Mouse (Mus musculus) layer of hippocampus, postnatal 36 days (tissue): ENCODE measurements around the gene Ttc9c. TPM values are rescaled to one million over a fixed set of nuclear protein-coding genes. Genes with fewer than 3 reads are reported as not detected.

Experiments
- DNase-seq, 2 experiments: peaks; one replicate each; pipeline ENCODE4 v3.0.0; 2022
- total RNA-seq, 2 experiments: library from RNA; stranded (reverse); gene quantifications; 2 replicates each; pipeline ENCODE4 v1.2.3; 2021

Ttc9c gene
- total RNA-seq, 2 experiments from 2014 or later, result 36.5 to 37.3 TPM

GRCm38 (mm10) chr19:8829660-8830059 is 10.5 kb upstream of the Ttc9c start, which contains the start of gene AC129217.1:
TSS of gene AC129217.1 (plus strand) at chr19:8829773.
- DNase-seq, result no peak

- no peak for DNase-seq
Observed at GRCm38 (mm10) chr19:8822696-8823095, 3.6 kb upstream of the Ttc9c start.

DNA sequence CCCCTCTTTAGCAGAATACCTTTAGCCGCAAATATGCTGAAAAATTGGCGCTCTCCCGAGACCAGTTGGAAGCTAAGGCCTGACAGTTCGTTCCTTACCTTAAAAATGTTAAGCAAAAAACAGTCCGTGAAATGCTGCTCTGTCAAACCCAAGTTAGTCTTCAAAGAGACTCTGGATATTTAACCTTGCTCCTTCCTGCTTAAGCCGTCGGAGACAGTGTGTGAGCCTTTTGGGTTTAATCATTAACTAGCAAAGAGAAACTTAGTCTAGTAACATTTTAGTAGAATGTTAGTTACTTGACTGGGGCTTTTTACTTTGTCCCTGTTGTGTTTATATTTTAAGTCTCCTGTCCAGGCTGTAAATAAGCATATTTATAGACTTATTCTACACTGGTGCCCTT is 2.0 kb upstream of the Ttc9c start:
- DNase-seq, result no peak

DNA sequence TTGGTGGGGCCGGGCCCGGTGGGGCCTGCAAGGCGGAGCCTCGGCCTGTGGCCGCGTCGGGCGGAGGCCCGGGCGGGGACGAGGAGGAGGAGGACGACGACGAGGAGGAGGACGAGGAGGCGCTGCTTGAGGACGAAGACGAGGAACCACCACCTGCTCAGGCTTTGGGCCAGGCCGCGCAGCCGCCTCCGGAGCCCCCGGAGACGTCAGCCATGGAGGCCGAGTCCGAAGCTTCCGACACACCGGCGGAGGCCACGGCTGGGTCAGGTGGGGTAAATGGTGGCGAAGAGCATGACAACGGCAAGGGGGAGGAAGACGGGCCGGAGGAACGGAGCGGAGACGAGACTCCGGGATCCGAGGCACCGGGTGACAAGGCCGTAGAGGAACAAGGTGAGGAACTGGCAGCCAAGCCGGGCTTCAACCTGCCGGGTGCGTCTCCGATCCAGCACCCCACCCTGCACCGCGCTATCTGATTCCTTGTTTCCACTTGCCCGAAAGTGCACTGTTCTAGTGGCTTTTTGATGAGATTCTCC is 1.4 kb upstream of the Ttc9c start:
- no peak for DNase-seq

- DNase-seq, result peak; percentile 99
Observed at GRCm38 (mm10) chr19:8819596-8820423, 677 bp upstream of the Ttc9c start, which contains the start of gene Hnrnpul2. TSS of gene Hnrnpul2 (plus strand) at chr19:8820010.

DNA sequence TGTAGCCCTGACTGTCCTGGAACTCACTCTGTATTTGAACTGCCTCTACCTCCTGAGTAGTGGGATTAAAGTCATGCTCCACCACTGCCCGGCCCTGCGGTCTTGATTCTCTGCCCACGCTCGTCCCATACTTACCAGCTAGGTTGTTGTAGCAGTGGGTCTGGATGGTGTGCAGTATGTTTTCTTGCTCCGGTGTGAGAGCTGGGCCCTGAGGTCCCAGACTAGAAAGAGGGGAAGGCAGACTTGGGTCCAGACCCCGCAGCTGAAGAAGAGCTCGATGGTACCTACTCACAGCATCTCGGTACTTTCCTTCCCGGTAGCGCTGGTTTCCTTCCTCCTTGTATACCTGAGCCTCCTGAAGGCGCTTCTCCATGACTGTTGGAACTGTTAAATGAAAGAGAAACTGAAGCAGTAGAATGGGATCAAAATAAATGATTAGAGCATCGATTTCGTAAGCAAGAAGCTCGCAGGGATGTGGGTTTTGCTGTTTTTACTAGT is 783 bp downstream of the Ttc9c start:
- DNase-seq, result no peak

DNA sequence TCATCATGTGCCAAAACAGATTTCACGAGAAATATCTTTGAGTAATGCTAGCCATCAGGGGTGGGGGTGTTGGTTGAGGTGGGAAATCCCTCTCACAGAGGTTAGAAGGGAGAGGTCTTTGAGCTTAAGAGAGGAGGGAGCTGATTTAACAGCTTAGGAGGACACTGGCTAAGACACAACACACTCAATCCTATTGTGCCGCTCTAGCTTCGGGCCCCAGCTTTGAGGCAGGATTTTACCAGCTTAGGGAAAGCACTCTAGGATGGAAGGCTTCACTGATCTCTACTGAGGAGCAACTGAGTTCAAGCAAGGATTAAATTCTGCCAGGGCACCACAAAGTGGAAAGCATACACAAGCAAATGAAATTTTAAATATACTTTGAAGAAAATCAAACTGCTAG is 2.1 kb downstream of the Ttc9c start:
- DNase-seq, result no peak

GRCm38 (mm10) chr19:8815812-8816211 is 3.3 kb downstream of the Ttc9c start:
- no peak for DNase-seq

DNA sequence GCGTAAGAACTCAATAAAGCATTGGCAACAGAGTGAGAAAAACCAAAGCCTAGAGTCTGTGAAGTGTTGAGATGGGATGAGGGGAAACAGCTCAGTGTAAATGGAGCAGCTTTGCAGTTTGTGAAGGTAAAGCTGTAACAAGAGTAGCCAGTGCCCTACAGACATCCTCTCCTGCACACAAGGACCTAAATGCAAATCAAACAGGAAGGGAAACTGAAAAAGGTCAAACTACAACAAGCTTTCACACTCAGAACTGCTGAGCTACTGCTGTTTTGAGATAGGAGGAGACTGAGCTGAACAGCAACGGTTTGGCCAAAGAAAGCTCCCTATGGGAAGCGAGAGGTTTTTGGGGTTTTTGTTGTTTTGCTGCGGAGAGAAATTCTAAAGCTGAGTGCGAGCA is 12.3 kb downstream of the Ttc9c start:
- DNase-seq, result no peak

DNA sequence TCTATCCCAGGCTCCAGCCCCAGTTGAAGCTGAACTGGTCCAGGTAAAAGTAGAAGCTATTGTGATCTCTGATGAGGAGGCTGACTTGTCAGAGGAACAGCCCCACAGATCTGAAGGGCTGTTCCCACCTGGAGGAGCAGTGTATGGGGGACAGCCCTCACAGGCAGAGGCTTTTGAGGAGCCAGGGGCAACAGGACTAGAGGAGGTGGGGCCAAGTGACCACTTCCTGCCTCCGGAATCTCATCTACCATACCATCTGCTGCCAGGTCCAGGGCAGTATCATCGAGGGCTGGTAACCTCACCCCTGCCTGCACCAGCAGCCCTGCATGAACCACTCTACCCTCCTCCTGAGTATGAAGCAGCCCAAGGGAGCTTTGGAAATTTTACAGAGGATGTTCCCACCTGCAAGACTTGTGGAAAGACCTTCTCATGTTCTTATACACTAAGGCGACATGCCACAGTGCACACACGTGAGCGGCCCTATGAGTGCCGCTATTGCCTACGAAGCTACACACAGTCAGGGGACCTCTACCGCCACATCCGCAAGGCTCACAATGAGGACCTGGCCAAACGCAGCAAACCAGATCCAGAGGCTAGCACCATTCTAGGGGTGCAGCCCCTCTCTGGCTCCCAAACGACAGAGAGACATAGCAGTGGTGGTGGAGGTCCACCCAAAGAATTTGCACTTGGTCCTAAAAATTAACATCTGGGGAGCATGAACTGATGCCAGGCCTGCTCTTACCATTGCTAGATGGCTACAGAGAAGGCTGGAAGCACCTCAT is 15.1 kb downstream of the Ttc9c start:
- DNase-seq, result no peak

- DNase-seq, result no peak
Observed at GRCm38 (mm10) chr19:8803204-8803780, 15.8 kb downstream of the Ttc9c start.

- peak; percentile 93 to 95 for DNase-seq
Observed at GRCm38 (mm10) chr19:8802130-8802821, 16.9 kb downstream of the Ttc9c start, which contains the start of gene Zbtb3. TSS of gene Zbtb3 (plus strand) at chr19:8802555.

DNA sequence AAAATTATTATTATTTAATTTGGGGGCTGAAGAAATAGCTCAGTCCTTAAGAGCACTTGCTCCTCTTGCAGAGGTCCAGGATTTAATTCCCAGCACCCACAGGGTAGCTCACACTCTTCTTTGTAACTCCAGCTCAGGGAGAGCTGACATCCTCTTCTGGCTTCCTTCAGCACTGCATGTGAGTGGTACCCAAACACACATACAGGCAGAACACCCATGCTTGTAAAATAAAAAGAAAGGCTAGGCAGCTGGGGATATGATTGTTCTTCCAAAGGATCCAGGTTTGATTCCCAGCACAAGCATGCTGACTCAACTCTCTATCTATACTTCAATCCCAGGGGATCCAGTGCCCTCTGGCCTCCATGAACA is 20.2 kb downstream of the Ttc9c start:
- no peak for DNase-seq

- peak; percentile 86 to 90 for DNase-seq
Observed at GRCm38 (mm10) chr19:8798264-8798946, 20.7 kb downstream of the Ttc9c start, which contains the start of gene Polr2g. TSS of gene Polr2g (minus strand) at chr19:8798577.

DNA sequence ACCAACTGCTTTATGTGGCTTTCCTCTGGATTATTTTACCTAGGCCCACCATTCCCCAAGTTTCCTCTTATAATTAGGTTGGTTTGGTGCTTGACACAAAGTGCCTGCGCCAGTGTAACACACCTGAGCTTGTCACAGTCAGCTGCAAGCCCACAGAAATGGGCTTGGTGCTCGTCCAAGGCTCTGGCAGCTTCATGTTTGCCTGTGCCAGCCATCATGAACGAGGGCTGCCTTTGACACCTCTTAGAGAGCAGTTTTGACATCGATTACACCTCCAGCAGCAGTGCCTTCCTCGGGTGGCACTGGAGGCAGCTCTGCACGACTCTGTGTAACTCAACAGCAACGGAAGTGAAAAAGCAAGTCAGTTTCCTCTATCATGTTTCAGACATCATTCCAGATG is 29.0 kb downstream of the Ttc9c start:
- DNase-seq, result no peak

DNA sequence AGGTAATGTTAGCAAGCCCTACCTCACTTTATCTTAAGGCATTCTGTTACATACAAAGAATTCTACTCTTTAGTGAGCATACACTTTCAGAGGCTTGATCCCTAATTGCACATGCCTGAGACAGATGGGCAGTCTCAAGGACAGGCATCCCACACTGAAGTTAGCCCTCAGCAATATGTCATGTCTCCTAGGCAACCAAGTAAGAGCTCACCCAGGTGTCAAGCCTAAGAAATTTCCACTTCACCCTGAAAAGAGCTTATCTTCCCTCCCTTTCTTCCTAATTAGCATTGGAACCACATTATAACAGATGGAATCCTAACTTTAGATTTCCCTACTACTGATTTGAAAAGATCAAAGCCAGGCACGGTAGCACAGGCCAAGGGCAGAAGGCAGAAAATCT is 30.0 kb downstream of the Ttc9c start:
- no peak for DNase-seq

DNA sequence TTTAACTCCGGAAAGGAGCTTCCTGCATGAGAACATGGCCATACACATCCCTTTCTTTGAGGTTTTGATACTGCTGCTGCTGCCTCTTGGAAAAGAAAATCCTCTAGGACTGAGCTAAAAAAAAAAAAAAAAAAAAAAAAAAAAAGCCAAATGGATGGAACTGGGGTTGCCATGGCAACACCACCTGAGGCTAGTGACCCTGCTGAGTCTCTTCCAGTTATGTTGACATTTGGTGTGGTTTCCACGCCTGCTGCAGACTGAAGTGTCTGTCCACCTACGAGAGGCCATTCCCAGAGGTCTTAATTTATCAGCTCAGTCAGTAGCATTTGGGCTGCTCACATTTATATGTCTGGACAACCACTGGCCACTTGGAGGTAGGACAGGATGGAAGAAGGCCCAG is 30.6 kb downstream of the Ttc9c start:
- no peak for DNase-seq

DNA sequence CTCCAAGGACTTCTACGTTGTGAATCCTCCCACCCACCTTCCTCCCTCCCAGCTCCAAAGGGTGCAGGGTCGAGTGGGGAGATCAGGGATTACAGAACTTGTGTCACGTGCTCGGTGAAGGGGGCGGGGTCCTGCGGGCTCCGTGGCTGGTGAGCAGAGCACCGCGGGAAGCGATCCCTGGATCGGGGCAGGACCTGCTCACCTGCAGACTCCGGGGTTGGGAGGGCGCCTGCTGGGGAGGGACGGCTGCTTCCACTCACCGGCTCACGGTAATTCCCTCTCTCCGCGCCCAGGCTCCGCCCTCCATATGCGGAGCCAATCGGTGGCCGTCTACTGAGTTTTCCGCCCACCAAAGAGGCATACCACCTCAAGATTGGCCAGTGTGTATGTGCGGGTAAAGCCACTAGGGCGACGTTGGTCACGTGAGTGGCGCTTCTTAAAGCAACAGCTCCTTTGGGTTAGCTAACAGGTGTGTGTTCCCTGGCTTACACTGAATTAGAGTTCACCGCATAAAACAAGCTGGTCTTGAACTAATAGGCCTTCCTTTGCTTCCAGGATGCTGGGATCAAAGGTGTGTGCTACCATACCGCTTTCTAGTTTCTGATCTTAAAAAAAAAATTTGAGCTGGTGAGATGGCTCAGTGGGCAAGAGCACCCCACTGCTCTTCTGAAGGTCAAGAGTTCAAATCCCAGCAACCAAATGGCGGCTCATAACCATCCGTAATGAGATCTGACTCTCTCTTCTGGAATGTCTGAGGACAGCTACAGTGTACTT is 32.9 kb downstream of the Ttc9c start, which contains the start of gene Taf6l:
Taf6l (minus strand) TSS at position 410 of the 774 bp plus-strand sequence.
- peak; percentile 85 to 89 for DNase-seq

GRCm38 (mm10) chr19:8774951-8775421 is 44.1 kb downstream of the Ttc9c start:
- no peak for DNase-seq
